Mouse (Mus musculus): Measurements from ENCODE around the gene Scn8a.

DNA sequence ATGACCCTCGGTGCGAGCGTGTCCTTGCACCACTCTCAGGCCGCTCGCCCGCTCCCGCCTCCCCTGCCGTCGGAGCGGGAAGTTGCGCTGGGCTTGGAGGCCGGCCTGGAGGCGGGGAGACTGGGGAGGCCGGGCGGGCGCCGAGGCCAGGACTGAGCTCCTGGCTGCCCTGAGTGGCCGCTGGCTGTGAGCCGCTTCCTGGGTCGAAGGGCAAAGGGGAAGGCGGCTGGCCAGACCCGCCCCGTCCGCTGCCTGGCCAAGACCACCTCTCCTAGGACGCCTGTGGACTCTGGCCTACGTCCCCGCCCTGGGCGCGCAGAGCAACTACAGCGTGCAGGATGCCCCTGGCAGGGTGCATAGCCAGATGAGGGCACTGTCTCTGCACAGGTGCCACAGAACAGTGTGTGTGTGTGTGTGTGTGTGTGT is 209.1 kb downstream of the Scn8a start:
- TF ChIP-seq POLR2A (IDR thresholded peaks at IDR 0.05; ENCODE audit: control insufficient read depth, extremely low read depth, insufficient read depth, low read length, poor library complexity) (no peak), CTCF (IDR thresholded peaks at IDR 0.05; ENCODE audit: borderline replicate concordance, control insufficient read depth, extremely low read depth, insufficient read depth, low read length, poor library complexity) (no peak)
